Mouse (Mus musculus) MEL (cell line): ENCODE data around the gene Slc16a12.

Experiments
- CTCF ChIP-seq, 3 experiments: IDR thresholded peaks in 2 of 3; conservative IDR thresholded peaks in 1 of 3; 2 replicates each; pipeline ENCODE4 v1.5.1; 2011 to 2012; ENCODE audit warnings: low read length in 3 of 3, low read depth in 2 of 3, mild to moderate bottlenecking in 2 of 3, improper control_type of control experiment in 1 of 3, inconsistent platforms in 1 of 3, mixed read lengths in 1 of 3, moderate library complexity in 1 of 3; ENCODE audit not compliant: control insufficient read depth in 1 of 3, insufficient read depth in 1 of 3, poor library complexity in 1 of 3, severe bottlenecking in 1 of 3
- GATA1 ChIP-seq: IDR thresholded peaks from 2 replicates; pipeline ENCODE4 v1.6.1; 2011; ENCODE audit warnings: low read depth, low read length, improper control_type of control experiment
- KAT2A ChIP-seq: conservative IDR thresholded peaks from 2 replicates; pipeline ENCODE4 v1.6.1; 2012; ENCODE audit warnings: low read depth, low read length, improper control_type of control experiment, inconsistent platforms
- MEF2A ChIP-seq: IDR thresholded peaks from 2 replicates; pipeline ENCODE4 v1.6.1; 2014; ENCODE audit warnings: low read depth, mild to moderate bottlenecking, inconsistent platforms, low read length, improper control_type of control experiment; ENCODE audit not compliant: poor library complexity, insufficient replicate concordance, severe bottlenecking; ENCODE audit errors: extremely low read depth
- POLR2A ChIP-seq, 2 experiments: IDR thresholded peaks; 2 replicates each; pipeline ENCODE4 v1.6.1; 2011 to 2012; ENCODE audit warnings: low read length in 2 of 2, mild to moderate bottlenecking in 2 of 2, control low read depth in 1 of 2, improper control_type of control experiment in 1 of 2, low read depth in 1 of 2, moderate library complexity in 1 of 2; ENCODE audit not compliant: control insufficient read depth in 1 of 2, insufficient read depth in 1 of 2, poor library complexity in 1 of 2
- USF2 ChIP-seq, 2 experiments: IDR thresholded peaks; 2 replicates each; pipeline ENCODE4 v1.6.1; 2011 to 2012; ENCODE audit warnings: improper control_type of control experiment in 2 of 2, low read length in 2 of 2, borderline replicate concordance in 1 of 2, inconsistent platforms in 1 of 2, low read depth in 1 of 2, mild to moderate bottlenecking in 1 of 2; ENCODE audit not compliant: insufficient read depth in 1 of 2

GRCm38 (mm10) chr19:34620871-34621270, 126.2 kb downstream of the Slc16a12 start:
- TF ChIP-seq POLR2A (IDR thresholded peaks at IDR 0.05; ENCODE audit: control insufficient read depth in 1 of 2, insufficient read depth in 1 of 2, low read depth in 1 of 2, low read length in 2 of 2, poor library complexity in 1 of 2) (no peak), GATA1 (no peak), USF2 (IDR thresholded peaks at IDR 0.05; ENCODE audit: borderline replicate concordance in 1 of 2, insufficient read depth in 1 of 2, low read depth in 1 of 2, low read length in 2 of 2) (no peak), MEF2A (no peak), KAT2A (no peak), CTCF (IDR thresholded peaks at IDR 0.05 in 2 of 3, conservative IDR thresholded peaks at IDR 0.05 in 1 of 3; ENCODE audit: control insufficient read depth in 1 of 3, insufficient read depth in 1 of 3, low read depth in 2 of 3, low read length in 3 of 3, poor library complexity in 1 of 3, severe bottlenecking in 1 of 3) (no peak)
